Mouse (Mus musculus): Measurements from ENCODE around the gene Irf4.

Irf4 gene

GRCm38 (mm10) chr13:30814256-30814655 is 65.2 kb downstream of the Irf4 start:
- no peak for DNase-seq

All from cerebellum, adult 9-10 months (tissue).